Mouse (Mus musculus) lung, embryonic 14.5 days (tissue): ENCODE measurements around the gene Cdca7l. TPM values are rescaled to one million over a fixed set of nuclear protein-coding genes. Genes with fewer than 3 reads are reported as not detected.

Source experiments
- ATAC-seq: fragments of 200-750 bp; cut with Nextera tagmentation; 2 replicates; pipeline ENCODE4 v1.8.0; 2017; ENCODE audit warnings: mild to moderate bottlenecking, moderate TSS enrichment, moderate library complexity; ENCODE audit not compliant: insufficient read depth
- DNase-seq: peaks from one replicate; pipeline ENCODE4 v3.0.0-alpha.2; 2015
- H3K27ac ChIP-seq: fragments of 300-500 bp; sonication (generic); 2 replicates; pipeline ENCODE4 v1.5.1; 2014; ENCODE audit warnings: low read depth, mild to moderate bottlenecking, moderate library complexity
- H3K27me3 ChIP-seq: fragments of 300-500 bp; sonication (generic); 2 replicates; pipeline ENCODE4 v1.6.1; 2014; ENCODE audit warnings: low read length, control low read depth; ENCODE audit not compliant: insufficient read depth
- H3K36me3 ChIP-seq: fragments of 300-500 bp; sonication (generic); 2 replicates; pipeline ENCODE4 v1.6.1; 2014; ENCODE audit warnings: control low read depth; ENCODE audit not compliant: insufficient read depth
- H3K4me1 ChIP-seq: fragments of 300-500 bp; sonication (generic); 2 replicates; pipeline ENCODE4 v1.6.1; 2014; ENCODE audit warnings: antibody characterized with exemption, control low read depth; ENCODE audit not compliant: insufficient read depth
- H3K4me2 ChIP-seq: fragments of 300-500 bp; sonication (generic); 2 replicates; pipeline ENCODE4 v1.6.1; 2014; ENCODE audit warnings: mild to moderate bottlenecking
- H3K4me3 ChIP-seq: fragments of 300-500 bp; sonication (generic); 2 replicates; pipeline ENCODE4 v1.5.1; 2014; ENCODE audit warnings: low read depth, low read length
- H3K9ac ChIP-seq: fragments of 300-500 bp; sonication (generic); 2 replicates; pipeline ENCODE4 v1.6.1; 2014
- H3K9me3 ChIP-seq: fragments of 300-500 bp; sonication (generic); 2 replicates; pipeline ENCODE4 v1.6.1; 2016; ENCODE audit warnings: low read depth, low read length, control low read depth
- CTCF ChIP-seq: IDR thresholded peaks from 2 replicates; pipeline ENCODE4 v1.5.1; 2016; ENCODE audit warnings: antibody characterized with exemption, low read depth
- WGBS: fragments of 180-500 bp; shearing (Covaris S2); extraction: QIAGEN DNeasy Blood & Tissue Kit; methylation state at CpG from one replicate; pipeline ENCODE4 v1.1.7; 2014; 5-methylcytosine and 5-hydroxymethylcytosine counted together
- polyA plus RNA-seq: library from polyadenylated mRNA; unstranded; fragments of >200 nt; fragmentation: Nextera tagmentation; extraction: Ambion mirVana; gene quantifications from 2 replicates; pipeline ENCODE4 v1.2.1, GENCODE M21; 2014

Cdca7l gene
- polyA plus RNA-seq, 1 experiment from 2014 or later: 71.5 TPM

GRCm38 (mm10) chr12:117843302-117844074 is 39.4 kb downstream of the Cdca7l start:
- under 1% methylated on average over 73 of the region's 75 CpGs for WGBS

GRCm38 (mm10) chr12:117844075-117844408 is 40.0 kb downstream of the Cdca7l start:
- no peaks in the 10 kb centered on the region for H3K36me3 ChIP-seq
- WGBS: under 1% methylated on average over 15 of the region's 15 CpGs
- ATAC-seq: no peak
- H3K27me3 ChIP-seq: no peaks in the 10 kb centered on the region
- peak overlapping the region; percentile 81 for H3K4me3 ChIP-seq
- no peak for TF ChIP-seq CTCF
- peak overlapping the region; percentile 87 for H3K9ac ChIP-seq
- H3K27ac ChIP-seq: peak overlapping the region; percentile 86
- H3K4me2 ChIP-seq: peak overlapping the region; percentile 82
- no peaks in the 10 kb centered on the region for H3K9me3 ChIP-seq
- H3K4me1 ChIP-seq: no peaks in the 10 kb centered on the region
- no peak for DNase-seq

More at GRCm38 (mm10) chr12:117843302-117844074, 39.4 kb downstream of the Cdca7l start:
- Histone ChIP-seq H3K27me3 (no peaks in the 10 kb centered on the region), H3K9me3 (no peaks in the 10 kb centered on the region), H3K9ac (peak overlapping the region; percentile 87), H3K4me1 (no peaks in the 10 kb centered on the region), H3K4me3 (peak overlapping the region; percentile 81), H3K4me2 (peak overlapping the region; percentile 82), H3K27ac (peak overlapping the region; percentile 86), H3K36me3 (no peaks in the 10 kb centered on the region)
- TF ChIP-seq CTCF: no peak
- peak; percentile 85 for DNase-seq
- peak; percentile 96 for ATAC-seq

- TF ChIP-seq CTCF: no peak
- no peaks in the 10 kb centered on the region for H3K9me3 ChIP-seq
- 20% methylated on average over 2 of the region's 2 CpGs for WGBS
- H3K4me2 ChIP-seq: peak overlapping the region; percentile 82
- H3K4me3 ChIP-seq: peak overlapping the region; percentile 81
- no peaks in the 10 kb centered on the region for H3K36me3 ChIP-seq
- DNase-seq (no peak), ATAC-seq (no peak)
- H3K27ac ChIP-seq: no peak overlapping the region
- H3K9ac ChIP-seq: peak overlapping the region; percentile 87
- H3K27me3 ChIP-seq: no peaks in the 10 kb centered on the region
- H3K4me1 ChIP-seq: no peaks in the 10 kb centered on the region
Measured at GRCm38 (mm10) chr12:117844917-117845316, 40.8 kb downstream of the Cdca7l start.

- H3K4me1 ChIP-seq: no peaks in the 10 kb centered on the region; the same call in 1 of the 2 replicates
- WGBS: 91% methylated on average over 6 of the region's 6 CpGs
- H3K9me3 ChIP-seq: no peaks in the 10 kb centered on the region
- DNase-seq (no peak), ATAC-seq (no peak)
- H3K4me2 ChIP-seq: no peak overlapping the region
- H3K9ac ChIP-seq: no peak overlapping the region
- no peak for TF ChIP-seq CTCF
- H3K27me3 ChIP-seq: no peaks in the 10 kb centered on the region
- no peak overlapping the region for H3K4me3 ChIP-seq
- H3K36me3 ChIP-seq: no peaks in the 10 kb centered on the region
- no peak overlapping the region for H3K27ac ChIP-seq
Measured at GRCm38 (mm10) chr12:117848621-117849020, 44.5 kb downstream of the Cdca7l start.

GRCm38 (mm10) chr12:117850472-117850871 is 46.4 kb downstream of the Cdca7l start:
- DNase-seq: peak; percentile 33
- no peak overlapping the region for H3K4me3 ChIP-seq
- H3K9ac ChIP-seq: no peak overlapping the region
- H3K36me3 ChIP-seq: no peaks in the 10 kb centered on the region
- no peaks in the 10 kb centered on the region for H3K9me3 ChIP-seq
- H3K27me3 ChIP-seq: no peaks in the 10 kb centered on the region
- H3K27ac ChIP-seq: no peak overlapping the region
- no peaks in the 10 kb centered on the region; the same call in 1 of the 2 replicates for H3K4me1 ChIP-seq
- 52% methylated on average over 10 of the region's 10 CpGs for WGBS
- ATAC-seq: no peak
- H3K4me2 ChIP-seq: no peak overlapping the region
- no peak for TF ChIP-seq CTCF

GRCm38 (mm10) chr12:117853316-117853715 is 49.2 kb downstream of the Cdca7l start:
- ATAC-seq (peak; percentile 67; the same call in 1 of the 2 replicates), DNase-seq (peak; percentile 75)

GRCm38 (mm10) chr12:117857023-117857422 is 52.9 kb downstream of the Cdca7l start:
- H3K4me1 ChIP-seq: peaks cover 2% of the 10 kb centered on the region; the same call in 1 of the 2 replicates
- H3K9ac ChIP-seq: no peak overlapping the region
- no peak overlapping the region for H3K4me2 ChIP-seq
- H3K36me3 ChIP-seq: no peaks in the 10 kb centered on the region
- 47% methylated on average over 9 of the region's 9 CpGs for WGBS
- DNase-seq: no peak
- no peak overlapping the region for H3K4me3 ChIP-seq
- no peaks in the 10 kb centered on the region for H3K27me3 ChIP-seq
- peak; percentile 28; the same call in 1 of the 2 replicates for ATAC-seq
- no peaks in the 10 kb centered on the region for H3K9me3 ChIP-seq
- no peak for TF ChIP-seq CTCF
- no peak overlapping the region for H3K27ac ChIP-seq

More at GRCm38 (mm10) chr12:117853316-117853715, 49.2 kb downstream of the Cdca7l start:
- H3K27me3 ChIP-seq: no peaks in the 10 kb centered on the region
- no peak overlapping the region for H3K9ac ChIP-seq
- WGBS: 24% methylated on average over 6 of the region's 6 CpGs
- no peaks in the 10 kb centered on the region for H3K36me3 ChIP-seq
- H3K9me3 ChIP-seq: no peaks in the 10 kb centered on the region
- H3K4me1 ChIP-seq: peaks cover 2% of the 10 kb centered on the region; the same call in 1 of the 2 replicates
- no peak overlapping the region for H3K27ac ChIP-seq
- TF ChIP-seq CTCF: peak; percentile 86
- H3K4me2 ChIP-seq: no peak overlapping the region
- H3K4me3 ChIP-seq: no peak overlapping the region
